Mouse (Mus musculus): ENCODE measurements around the gene Agt. TPM values are rescaled to one million over a fixed set of nuclear protein-coding genes. Genes with fewer than 3 reads are reported as not detected.

Agt gene
- polyA plus RNA-seq, 1 experiment, result 2.4 TPM

GRCm38 (mm10) chr8:124571732-124572429, 2.4 kb upstream of the Agt start:
- Histone ChIP-seq H3K4me1 (ENCODE audit: control insufficient read depth, insufficient read depth, insufficient read length, low read length) (no peaks in the 10 kb centered on the region), H3K4me3 (ENCODE audit: insufficient read depth, low read depth, low read length) (no peak overlapping the region), H3K27ac (replicated peaks; ENCODE audit: low read depth, low read length) (no peak overlapping the region)

GRCm38 (mm10) chr8:124569100-124569499, 406 bp downstream of the Agt start:
- H3K4me1 ChIP-seq (ENCODE audit: control insufficient read depth, insufficient read depth, insufficient read length, low read length), result no peaks in the 10 kb centered on the region
- H3K4me3 ChIP-seq (ENCODE audit: insufficient read depth, low read depth, low read length), result no peak overlapping the region
- H3K27ac ChIP-seq (replicated peaks; ENCODE audit: low read depth, low read length), result no peak overlapping the region

GRCm38 (mm10) chr8:124567584-124567983, 1.9 kb downstream of the Agt start:
- Histone ChIP-seq H3K27ac (replicated peaks; ENCODE audit: low read depth, low read length) (no peak overlapping the region), H3K4me1 (ENCODE audit: control insufficient read depth, insufficient read depth, insufficient read length, low read length) (no peaks in the 10 kb centered on the region), H3K4me3 (ENCODE audit: insufficient read depth, low read depth, low read length) (no peak overlapping the region)

- no peak overlapping the region for H3K4me3 ChIP-seq (ENCODE audit: insufficient read depth, low read depth, low read length)
- no peaks in the 10 kb centered on the region for H3K4me1 ChIP-seq (ENCODE audit: control insufficient read depth, insufficient read depth, insufficient read length, low read length)
- H3K27ac ChIP-seq (replicated peaks; ENCODE audit: low read depth, low read length), result no peak overlapping the region
Observed at GRCm38 (mm10) chr8:124567126-124567525, 2.4 kb downstream of the Agt start.

GRCm38 (mm10) chr8:124557476-124557875, 12.0 kb downstream of the Agt start:
- Histone ChIP-seq H3K27ac (replicated peaks; ENCODE audit: low read depth, low read length) (no peak overlapping the region), H3K4me1 (ENCODE audit: control insufficient read depth, insufficient read depth, insufficient read length, low read length) (no peaks in the 10 kb centered on the region), H3K4me3 (ENCODE audit: insufficient read depth, low read depth, low read length) (no peak overlapping the region)

- Histone ChIP-seq H3K4me1 (ENCODE audit: control insufficient read depth, insufficient read depth, insufficient read length, low read length) (no peaks in the 10 kb centered on the region), H3K4me3 (ENCODE audit: insufficient read depth, low read depth, low read length) (no peak overlapping the region), H3K27ac (replicated peaks; ENCODE audit: low read depth, low read length) (no peak overlapping the region)
Observed at GRCm38 (mm10) chr8:124556658-124557057, 12.8 kb downstream of the Agt start.

GRCm38 (mm10) chr8:124556164-124556563, 13.3 kb downstream of the Agt start:
- Histone ChIP-seq H3K27ac (replicated peaks; ENCODE audit: low read depth, low read length) (no peak overlapping the region), H3K4me3 (ENCODE audit: insufficient read depth, low read depth, low read length) (no peak overlapping the region), H3K4me1 (ENCODE audit: control insufficient read depth, insufficient read depth, insufficient read length, low read length) (no peaks in the 10 kb centered on the region)

GRCm38 (mm10) chr8:124555113-124555750, 14.3 kb downstream of the Agt start:
- Histone ChIP-seq H3K4me3 (ENCODE audit: insufficient read depth, low read depth, low read length) (no peak overlapping the region), H3K27ac (replicated peaks; ENCODE audit: low read depth, low read length) (no peak overlapping the region), H3K4me1 (ENCODE audit: control insufficient read depth, insufficient read depth, insufficient read length, low read length) (no peaks in the 10 kb centered on the region)

GRCm38 (mm10) chr8:124551011-124551661, 18.4 kb downstream of the Agt start:
- Histone ChIP-seq H3K4me3 (ENCODE audit: insufficient read depth, low read depth, low read length) (no peak overlapping the region), H3K27ac (replicated peaks; ENCODE audit: low read depth, low read length) (no peak overlapping the region), H3K4me1 (ENCODE audit: control insufficient read depth, insufficient read depth, insufficient read length, low read length) (no peaks in the 10 kb centered on the region)

GRCm38 (mm10) chr8:124548187-124548586, 21.3 kb downstream of the Agt start:
- Histone ChIP-seq H3K4me3 (ENCODE audit: insufficient read depth, low read depth, low read length) (no peak overlapping the region), H3K27ac (replicated peaks; ENCODE audit: low read depth, low read length) (no peak overlapping the region), H3K4me1 (ENCODE audit: control insufficient read depth, insufficient read depth, insufficient read length, low read length) (no peaks in the 10 kb centered on the region)

GRCm38 (mm10) chr8:124547269-124547668, 22.2 kb downstream of the Agt start:
- no peak overlapping the region for H3K27ac ChIP-seq (replicated peaks; ENCODE audit: low read depth, low read length)
- no peak overlapping the region for H3K4me3 ChIP-seq (ENCODE audit: insufficient read depth, low read depth, low read length)
- no peaks in the 10 kb centered on the region for H3K4me1 ChIP-seq (ENCODE audit: control insufficient read depth, insufficient read depth, insufficient read length, low read length)

- Histone ChIP-seq H3K27ac (replicated peaks; ENCODE audit: low read depth, low read length) (no peak overlapping the region), H3K4me1 (ENCODE audit: control insufficient read depth, insufficient read depth, insufficient read length, low read length) (no peaks in the 10 kb centered on the region), H3K4me3 (ENCODE audit: insufficient read depth, low read depth, low read length) (no peak overlapping the region)
Observed at GRCm38 (mm10) chr8:124546815-124547214, 22.7 kb downstream of the Agt start.

- Histone ChIP-seq H3K4me3 (ENCODE audit: insufficient read depth, low read depth, low read length) (no peak overlapping the region), H3K27ac (replicated peaks; ENCODE audit: low read depth, low read length) (no peak overlapping the region), H3K4me1 (ENCODE audit: control insufficient read depth, insufficient read depth, insufficient read length, low read length) (no peaks in the 10 kb centered on the region)
Observed at GRCm38 (mm10) chr8:124546371-124546770, 23.1 kb downstream of the Agt start.

GRCm38 (mm10) chr8:124543272-124543671, 26.2 kb downstream of the Agt start:
- no peaks in the 10 kb centered on the region for H3K4me1 ChIP-seq (ENCODE audit: control insufficient read depth, insufficient read depth, insufficient read length, low read length)
- H3K27ac ChIP-seq (replicated peaks; ENCODE audit: low read depth, low read length), result no peak overlapping the region
- H3K4me3 ChIP-seq (ENCODE audit: insufficient read depth, low read depth, low read length), result no peak overlapping the region

GRCm38 (mm10) chr8:124542001-124542400, 27.5 kb downstream of the Agt start:
- Histone ChIP-seq H3K4me1 (ENCODE audit: control insufficient read depth, insufficient read depth, insufficient read length, low read length) (no peaks in the 10 kb centered on the region), H3K4me3 (ENCODE audit: insufficient read depth, low read depth, low read length) (no peak overlapping the region), H3K27ac (replicated peaks; ENCODE audit: low read depth, low read length) (no peak overlapping the region)

GRCm38 (mm10) chr8:124540906-124541305, 28.6 kb downstream of the Agt start:
- no peaks in the 10 kb centered on the region for H3K4me1 ChIP-seq (ENCODE audit: control insufficient read depth, insufficient read depth, insufficient read length, low read length)
- H3K27ac ChIP-seq (replicated peaks; ENCODE audit: low read depth, low read length), result no peak overlapping the region
- no peak overlapping the region for H3K4me3 ChIP-seq (ENCODE audit: insufficient read depth, low read depth, low read length)

Data from brown adipose tissue, adult 24 weeks (tissue).